Mouse (Mus musculus) gastrocnemius, postnatal 10 days (tissue): ENCODE results near the gene Pigm. TPM values are rescaled to one million over a fixed set of nuclear protein-coding genes. Genes with fewer than 3 reads are reported as not detected.

ENCODE experiments used
- DNase-seq: peaks from one replicate; pipeline ENCODE4 v3.0.0; 2021; ENCODE audit warnings: mixed read lengths
- total RNA-seq, 2 experiments: library from RNA; stranded (reverse); gene quantifications; 2 replicates each; pipeline ENCODE4 v1.2.3; 2021

Pigm gene
- total RNA-seq, 2 experiments from 2014 or later: 5.6 to 6.9 TPM

GRCm38 (mm10) chr1:172352001-172352400 lies 24.3 kb upstream of the Pigm start:
- DNase-seq: no peak

- no peak for DNase-seq
These were observed 23.9 kb upstream of the Pigm start for GRCm38 (mm10) chr1:172352453-172352852.

- DNase-seq: no peak
These were observed 21.0 kb upstream of the Pigm start for GRCm38 (mm10) chr1:172355336-172355735.

- peak; percentile 73 for DNase-seq
These were observed 18.8 kb upstream of the Pigm start for GRCm38 (mm10) chr1:172357550-172357949.

- DNase-seq: no peak
These were observed 18.0 kb upstream of the Pigm start for GRCm38 (mm10) chr1:172358341-172358740.

- peak; percentile 34 for DNase-seq
These were observed 11.7 kb upstream of the Pigm start for GRCm38 (mm10) chr1:172364684-172365083.

GRCm38 (mm10) chr1:172368768-172369418 lies 7.5 kb upstream of the Pigm start:
- peak; percentile 43 for DNase-seq

GRCm38 (mm10) chr1:172376758-172377458 lies 562 bp downstream of the Pigm start:
- DNase-seq: no peak

- no peak for DNase-seq
These were observed 3.7 kb downstream of the Pigm start for GRCm38 (mm10) chr1:172380066-172380465.

GRCm38 (mm10) chr1:172382090-172382489 lies 5.7 kb downstream of the Pigm start:
- no peak for DNase-seq

- DNase-seq: no peak
These were observed 10.9 kb downstream of the Pigm start for GRCm38 (mm10) chr1:172387246-172387645.

GRCm38 (mm10) chr1:172390769-172391168 lies 14.4 kb downstream of the Pigm start:
- DNase-seq: no peak

- peak; percentile 29 for DNase-seq
These were observed 15.6 kb downstream of the Pigm start for GRCm38 (mm10) chr1:172391807-172392581.

- DNase-seq: no peak
These were observed 16.4 kb downstream of the Pigm start for GRCm38 (mm10) chr1:172392643-172393170.

- no peak for DNase-seq
These were observed 17.4 kb downstream of the Pigm start for GRCm38 (mm10) chr1:172393739-172394138.

GRCm38 (mm10) chr1:172396996-172397752 lies 20.8 kb downstream of the Pigm start:
- no peak for DNase-seq

- no peak for DNase-seq
These were observed 29.8 kb downstream of the Pigm start for GRCm38 (mm10) chr1:172406077-172406706.

GRCm38 (mm10) chr1:172408996-172409395 lies 32.6 kb downstream of the Pigm start:
- no peak for DNase-seq

- DNase-seq: no peak
These were observed 33.1 kb downstream of the Pigm start for GRCm38 (mm10) chr1:172409431-172409830.

- peak; percentile 73 for DNase-seq
These were observed 34.5 kb downstream of the Pigm start for GRCm38 (mm10) chr1:172410806-172411205.

GRCm38 (mm10) chr1:172412204-172412603 lies 35.9 kb downstream of the Pigm start:
- peak; percentile 89 for DNase-seq
